Mouse (Mus musculus): ENCODE results near the gene Fam167b. TPM values are rescaled to one million over a fixed set of nuclear protein-coding genes. Genes with fewer than 3 reads are reported as not detected.

Gene Fam167b
- polyA plus RNA-seq, 1 experiment from 2014 or later = 15.0 TPM

- Histone ChIP-seq H3K4me3 (ENCODE audit: low read depth, low read length) (no peak overlapping the region), H3K9ac (replicated peaks) (no peak overlapping the region), H3K9me3 (ENCODE audit: low read length) (no peaks in the 10 kb centered on the region), H3K27ac (ENCODE audit: low read depth) (peak overlapping the region; percentile 34; the same call in 1 of the 2 replicates), H3K36me3 (replicated peaks; ENCODE audit: insufficient read depth, low read length) (no peaks in the 10 kb centered on the region), H3K27me3 (ENCODE audit: insufficient read depth, low read length) (no peaks in the 10 kb centered on the region), H3K4me1 (ENCODE audit: insufficient read depth) (peaks cover 3% of the 10 kb centered on the region; the same call in 1 of the 2 replicates), H3K4me2 (ENCODE audit: low read depth, low read length) (no peak overlapping the region)
- ATAC-seq (no peak), DNase-seq (no peak)
- WGBS (ENCODE audit: insufficient replicate concordance) = 66% methylated on average over 8 of the region's 8 CpGs
- TF ChIP-seq CTCF (IDR thresholded peaks at IDR 0.05; ENCODE audit: low read depth) = no peak
- TF ChIP-seq EP300 (IDR thresholded peaks at IDR 0.05; ENCODE audit: low read depth) = no peak
Measured at GRCm38 (mm10) chr4:129571551-129572084, 6.7 kb downstream of the Fam167b start.

DNA sequence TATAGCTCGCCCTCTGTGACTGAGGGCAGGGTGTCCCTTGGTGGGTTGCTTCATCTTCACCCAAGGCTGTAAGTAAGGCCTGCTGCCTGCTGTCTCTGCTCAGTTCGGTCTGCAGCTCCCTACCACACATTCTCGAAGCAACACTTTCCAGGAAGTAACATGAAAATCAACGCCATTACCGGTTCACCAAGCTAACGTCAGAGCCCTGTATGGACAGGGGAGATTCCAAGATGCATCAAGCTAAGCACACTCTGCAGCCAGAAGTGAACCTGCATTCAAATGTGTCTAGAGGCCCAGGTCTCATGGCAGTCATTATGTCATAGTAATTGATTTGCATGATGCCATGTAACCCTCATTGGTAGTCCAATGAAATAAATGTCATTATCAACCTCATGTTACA lies 8.3 kb downstream of the Fam167b start:
- ATAC-seq = no peak

GRCm38 (mm10) chr4:129568366-129568765 lies 10.0 kb downstream of the Fam167b start:
- H3K9me3 ChIP-seq (ENCODE audit: low read length) = no peaks in the 10 kb centered on the region
- peaks cover 4% of the 10 kb centered on the region; the same call in 1 of the 2 replicates for H3K4me1 ChIP-seq (ENCODE audit: insufficient read depth)
- H3K27ac ChIP-seq (ENCODE audit: low read depth) = no peak overlapping the region
- TF ChIP-seq CTCF (IDR thresholded peaks at IDR 0.05; ENCODE audit: low read depth) = no peak
- TF ChIP-seq EP300 (IDR thresholded peaks at IDR 0.05; ENCODE audit: low read depth) = no peak
- H3K27me3 ChIP-seq (ENCODE audit: insufficient read depth, low read length) = no peaks in the 10 kb centered on the region
- no peak overlapping the region for H3K4me2 ChIP-seq (ENCODE audit: low read depth, low read length)
- H3K4me3 ChIP-seq (ENCODE audit: low read depth, low read length) = no peak overlapping the region
- WGBS (ENCODE audit: insufficient replicate concordance) = 82% methylated on average over 7 of the region's 7 CpGs
- no peaks in the 10 kb centered on the region for H3K36me3 ChIP-seq (replicated peaks; ENCODE audit: insufficient read depth, low read length)
- no peak for ATAC-seq
- no peak overlapping the region for H3K9ac ChIP-seq (replicated peaks)
- no peak for DNase-seq

More for the DNA sequence above, 8.3 kb downstream of the Fam167b start:
- Histone ChIP-seq H3K4me3 (ENCODE audit: low read depth, low read length) (no peak overlapping the region), H3K4me1 (ENCODE audit: insufficient read depth) (peaks cover 1% of the 10 kb centered on the region; the same call in 1 of the 2 replicates), H3K36me3 (replicated peaks; ENCODE audit: insufficient read depth, low read length) (no peaks in the 10 kb centered on the region), H3K9me3 (ENCODE audit: low read length) (no peaks in the 10 kb centered on the region), H3K9ac (replicated peaks) (no peak overlapping the region), H3K27ac (ENCODE audit: low read depth) (no peak overlapping the region), H3K27me3 (ENCODE audit: insufficient read depth, low read length) (no peaks in the 10 kb centered on the region), H3K4me2 (ENCODE audit: low read depth, low read length) (no peak overlapping the region)
- TF ChIP-seq EP300 (IDR thresholded peaks at IDR 0.05; ENCODE audit: low read depth) (no peak), CTCF (IDR thresholded peaks at IDR 0.05; ENCODE audit: low read depth) (no peak)
- DNase-seq = no peak
- whole genome bisulfite sequencing (ENCODE audit: insufficient replicate concordance) = 77% methylated on average over 6 of the region's 6 CpGs

- no peak for ATAC-seq
- WGBS (ENCODE audit: insufficient replicate concordance) = 81% methylated on average over 6 of the region's 6 CpGs
- Histone ChIP-seq H3K4me2 (ENCODE audit: low read depth, low read length) (no peak overlapping the region), H3K4me1 (ENCODE audit: insufficient read depth) (peaks cover 6% of the 10 kb centered on the region; the same call in 1 of the 2 replicates), H3K9ac (replicated peaks) (no peak overlapping the region), H3K9me3 (ENCODE audit: low read length) (no peaks in the 10 kb centered on the region), H3K36me3 (replicated peaks; ENCODE audit: insufficient read depth, low read length) (no peaks in the 10 kb centered on the region), H3K27me3 (ENCODE audit: insufficient read depth, low read length) (no peaks in the 10 kb centered on the region), H3K4me3 (ENCODE audit: low read depth, low read length) (no peak overlapping the region), H3K27ac (ENCODE audit: low read depth) (no peak overlapping the region)
- DNase-seq = no peak
- TF ChIP-seq CTCF (IDR thresholded peaks at IDR 0.05; ENCODE audit: low read depth) = no peak
- TF ChIP-seq EP300 (IDR thresholded peaks at IDR 0.05; ENCODE audit: low read depth) = no peak
Measured at GRCm38 (mm10) chr4:129565139-129565538, 13.2 kb downstream of the Fam167b start.

DNA sequence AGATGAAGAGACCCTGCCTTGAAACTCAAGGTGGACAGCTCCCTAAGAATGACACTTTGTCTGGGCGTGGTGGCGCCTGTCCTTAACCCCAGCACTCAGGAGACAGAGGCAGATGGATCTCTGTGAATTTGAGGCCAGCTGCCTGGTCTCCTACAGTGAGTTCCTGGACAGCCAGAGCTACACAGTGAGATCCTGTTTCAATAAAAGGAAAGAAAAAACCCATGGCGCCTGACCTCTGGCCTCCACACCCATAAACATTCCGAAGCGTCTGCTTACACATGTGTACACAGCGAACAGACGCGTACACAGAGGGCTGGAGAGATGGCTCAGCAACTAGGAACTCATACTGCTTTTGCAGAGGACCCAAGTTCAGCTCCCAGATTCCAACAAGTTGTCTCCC lies 14.6 kb downstream of the Fam167b start:
- Histone ChIP-seq H3K27me3 (ENCODE audit: insufficient read depth, low read length) (no peaks in the 10 kb centered on the region), H3K4me1 (ENCODE audit: insufficient read depth) (peaks cover 6% of the 10 kb centered on the region; the same call in 1 of the 2 replicates), H3K9me3 (ENCODE audit: low read length) (no peaks in the 10 kb centered on the region), H3K9ac (replicated peaks) (no peak overlapping the region), H3K36me3 (replicated peaks; ENCODE audit: insufficient read depth, low read length) (no peaks in the 10 kb centered on the region), H3K4me3 (ENCODE audit: low read depth, low read length) (no peak overlapping the region), H3K27ac (ENCODE audit: low read depth) (no peak overlapping the region), H3K4me2 (ENCODE audit: low read depth, low read length) (no peak overlapping the region)
- no peak for DNase-seq
- TF ChIP-seq EP300 (IDR thresholded peaks at IDR 0.05; ENCODE audit: low read depth) (no peak), CTCF (IDR thresholded peaks at IDR 0.05; ENCODE audit: low read depth) (no peak)
- WGBS (ENCODE audit: insufficient replicate concordance) = 67% methylated on average over 8 of the region's 8 CpGs
- no peak for ATAC-seq

DNA sequence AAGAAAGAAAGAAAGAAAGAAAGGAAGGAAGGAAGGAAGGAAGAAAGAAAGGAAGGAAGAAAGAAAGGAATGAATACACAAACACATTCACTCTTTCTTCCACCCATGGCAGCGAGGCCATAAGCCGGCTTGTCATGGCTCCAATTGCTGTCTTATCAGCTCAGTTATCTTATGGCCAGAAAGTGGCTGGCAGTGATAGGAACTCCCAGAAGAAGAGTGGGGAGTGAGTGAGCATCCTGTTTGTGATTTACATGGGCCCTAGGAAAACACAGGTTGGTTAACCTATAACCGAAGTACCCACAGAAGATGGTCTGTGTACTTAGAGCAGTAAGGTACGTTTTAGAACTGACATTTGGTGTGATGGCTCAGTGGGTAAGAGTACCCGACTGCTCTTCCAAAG lies 17.2 kb downstream of the Fam167b start:
- no peaks in the 10 kb centered on the region for H3K36me3 ChIP-seq (replicated peaks; ENCODE audit: insufficient read depth, low read length)
- no peak overlapping the region for H3K27ac ChIP-seq (ENCODE audit: low read depth)
- no peak overlapping the region for H3K4me3 ChIP-seq (ENCODE audit: low read depth, low read length)
- no peak for DNase-seq
- H3K4me2 ChIP-seq (ENCODE audit: low read depth, low read length) = no peak overlapping the region
- peaks cover 20% of the 10 kb centered on the region for H3K4me1 ChIP-seq (ENCODE audit: insufficient read depth)
- TF ChIP-seq CTCF (IDR thresholded peaks at IDR 0.05; ENCODE audit: low read depth) (no peak), EP300 (IDR thresholded peaks at IDR 0.05; ENCODE audit: low read depth) (no peak)
- H3K9me3 ChIP-seq (ENCODE audit: low read length) = no peaks in the 10 kb centered on the region
- H3K27me3 ChIP-seq (ENCODE audit: insufficient read depth, low read length) = no peaks in the 10 kb centered on the region
- no peak overlapping the region for H3K9ac ChIP-seq (replicated peaks)
- ATAC-seq = no peak
- 54% methylated on average over 5 of the region's 5 CpGs for WGBS (ENCODE audit: insufficient replicate concordance)

Data from liver, postnatal 0 days (tissue).